Mouse (Mus musculus) left cerebral cortex, postnatal 4 days (tissue): ENCODE measurements at regions not wholly inside any gene's neighbourhood (a gene's known extent, or its start where the extent isn't known, plus 50 kb on each side); places are given as distances from the start of the nearest gene placed in this dataset.

ENCODE experiments used
- DNase-seq: peaks from one replicate; pipeline ENCODE4 v3.0.0-alpha.2; 2022
- intact Hi-C: fragments of 180-260 bp; cut with DNase I; formaldehyde crosslinking; loops from one replicate; pipeline ENCODE4 v1.15.1; 2025

DNA sequence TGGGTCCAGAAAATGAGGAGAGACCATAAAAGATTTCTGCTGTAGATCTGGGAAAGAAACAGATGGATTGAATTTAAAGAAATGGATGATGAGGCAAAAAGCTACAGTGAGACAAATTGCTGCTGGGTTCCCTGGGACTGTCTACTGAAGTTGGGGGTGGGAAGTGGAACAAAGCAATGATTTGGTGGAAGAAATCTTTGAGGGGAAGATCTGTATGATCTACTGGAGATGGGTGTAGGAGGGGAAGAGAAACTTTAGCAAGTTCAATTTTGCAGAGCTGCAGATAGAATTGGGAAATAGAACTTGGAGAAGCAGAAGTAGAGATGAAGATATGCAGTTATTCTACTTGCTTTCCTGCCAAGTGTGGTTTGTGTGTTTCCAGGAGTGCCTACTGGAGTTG lies 5478.8 kb downstream of the 9330182O14Rik start:
- intact Hi-C loops, result no loop called here
- DNase-seq, result no peak

DNA sequence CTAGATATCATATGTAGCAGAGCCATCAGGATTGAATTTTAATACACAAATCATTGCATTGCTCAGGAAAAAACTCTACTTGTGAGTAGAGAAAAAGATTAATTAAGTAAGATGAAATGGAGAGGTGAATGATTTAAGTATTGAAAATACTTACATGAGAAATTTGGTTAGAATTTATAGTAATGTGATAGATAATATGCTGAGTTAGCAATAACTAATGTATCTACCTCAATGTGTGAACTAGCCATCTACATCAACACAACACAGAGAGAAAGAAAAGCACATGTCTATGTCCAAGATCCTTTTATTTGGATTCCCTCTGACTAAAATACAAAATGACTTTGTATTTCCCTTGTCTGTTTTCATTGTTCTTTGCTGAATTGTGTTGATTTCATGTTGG lies 5512.1 kb downstream of the 9330182O14Rik start:
- DNase-seq, result no peak
- intact Hi-C loops, result no loop called here

DNA sequence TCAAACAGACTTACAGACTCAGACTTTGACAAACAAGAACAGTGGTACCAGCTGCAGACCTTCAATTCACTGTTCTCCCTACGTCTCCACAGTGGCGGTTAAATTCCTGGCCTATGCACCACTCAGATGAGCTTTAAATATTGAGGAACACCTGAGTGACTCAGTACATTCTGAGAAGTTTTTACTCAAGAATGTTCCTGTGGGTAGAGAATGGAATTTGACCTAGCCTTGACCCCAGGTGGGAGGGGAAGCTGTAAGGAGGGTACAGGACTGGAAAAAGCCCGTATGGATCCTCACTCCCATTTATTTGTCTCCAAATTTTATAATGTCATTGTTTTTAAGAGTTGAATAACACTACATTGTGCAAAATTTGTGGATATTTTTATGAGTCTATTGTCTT lies 5529.4 kb downstream of the 9330182O14Rik start:
- no peak for DNase-seq
- intact Hi-C loops, result no loop called here

DNA sequence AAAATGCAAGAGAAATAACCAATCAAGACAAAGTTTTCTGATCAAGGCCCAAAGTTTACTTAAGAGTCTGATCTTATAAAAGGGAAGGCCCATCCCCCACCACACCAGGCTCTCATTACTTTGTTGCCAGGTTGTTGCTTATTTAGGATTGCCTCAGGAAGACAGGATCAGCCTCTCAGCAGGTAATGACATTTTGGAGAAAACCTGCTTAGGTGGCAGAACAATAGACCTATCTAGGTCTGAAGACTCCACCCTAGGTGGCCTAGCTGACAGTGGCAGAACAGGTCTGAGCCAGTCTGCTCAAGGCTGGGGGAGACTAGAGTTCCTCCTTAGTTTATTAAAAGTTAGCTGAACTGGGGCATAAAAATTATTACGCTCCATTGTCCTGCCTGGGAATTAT lies 5555.3 kb downstream of the 9330182O14Rik start:
- intact Hi-C loops, result no loop called here
- no peak for DNase-seq

DNA sequence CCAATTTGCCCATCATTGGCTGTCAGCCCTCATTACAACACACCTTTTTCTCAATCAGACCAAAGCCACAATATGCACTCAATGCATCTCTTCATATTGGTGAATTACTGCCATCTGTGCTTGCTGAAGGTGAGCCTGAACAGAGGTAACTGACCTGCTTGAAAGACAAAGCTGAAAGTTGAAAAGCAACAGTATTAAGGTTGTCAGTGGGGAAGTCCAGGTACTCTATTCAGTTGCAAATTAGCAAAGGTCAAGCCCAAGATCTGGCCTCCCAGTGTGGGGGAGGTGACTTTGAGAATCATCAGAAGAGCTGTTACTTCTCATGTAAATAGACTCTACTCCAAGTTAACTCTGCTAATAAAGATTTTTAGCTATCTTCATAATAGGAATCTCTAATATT lies 5555.9 kb downstream of the 9330182O14Rik start:
- DNase-seq, result no peak
- intact Hi-C loops, result no loop called here

DNA sequence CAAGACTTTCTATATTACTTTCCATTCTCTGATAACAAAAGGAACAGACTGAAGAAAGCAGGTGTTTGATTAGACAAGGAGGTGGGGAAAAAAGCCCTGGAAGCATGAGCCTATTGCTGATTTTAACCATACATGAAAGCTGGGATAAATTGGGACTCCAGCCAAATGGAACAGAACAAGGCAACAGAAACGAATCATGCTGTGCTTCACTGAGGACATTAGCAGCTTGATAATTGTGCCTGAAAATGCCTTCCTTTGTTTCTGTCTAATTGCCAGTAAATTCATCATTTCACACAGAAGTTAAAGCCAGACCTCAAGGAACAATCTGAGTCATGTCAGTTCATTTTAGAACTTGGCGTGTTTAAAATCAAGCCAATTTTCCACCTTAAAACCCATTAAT lies 5576.9 kb downstream of the 9330182O14Rik start:
- DNase-seq, result peak; percentile 39
- intact Hi-C loops, result no loop called here

DNA sequence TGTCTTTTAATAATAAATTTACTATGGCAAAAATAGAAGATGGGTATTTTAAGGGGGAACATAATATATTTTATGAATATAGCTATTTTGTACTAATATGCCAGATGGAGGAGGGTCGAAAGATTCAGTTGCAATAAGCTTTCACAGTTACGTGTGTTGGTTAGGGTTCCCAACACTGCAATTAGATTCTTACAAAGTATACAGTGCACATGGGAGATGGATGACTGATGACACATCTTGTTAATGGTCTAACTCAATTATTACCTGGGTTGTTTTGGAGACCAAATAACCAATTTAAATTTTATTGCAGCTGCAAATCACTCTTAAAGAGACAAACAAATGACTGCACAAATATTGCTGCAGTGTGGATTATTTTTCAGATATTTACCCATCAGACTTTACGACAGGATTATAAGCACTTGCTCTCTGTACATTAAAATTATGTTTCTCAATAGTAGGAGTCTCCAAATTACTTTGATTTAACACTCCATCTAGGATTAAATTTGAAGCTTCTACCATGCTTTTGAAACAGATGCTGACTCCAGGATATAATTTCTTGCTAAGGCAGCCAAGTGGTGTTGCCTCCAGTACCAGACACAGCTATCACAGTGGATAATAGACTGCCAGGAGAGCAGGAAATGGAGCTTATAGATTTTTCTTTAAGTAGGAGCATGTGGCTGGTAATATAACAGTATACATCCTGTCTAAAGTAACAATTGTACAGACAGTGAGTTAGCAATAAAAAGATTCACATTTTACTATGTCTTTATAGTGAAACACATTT lies 5596.4 kb downstream of the 9330182O14Rik start:
- intact Hi-C loops, result no loop called here
- no peak for DNase-seq

DNA sequence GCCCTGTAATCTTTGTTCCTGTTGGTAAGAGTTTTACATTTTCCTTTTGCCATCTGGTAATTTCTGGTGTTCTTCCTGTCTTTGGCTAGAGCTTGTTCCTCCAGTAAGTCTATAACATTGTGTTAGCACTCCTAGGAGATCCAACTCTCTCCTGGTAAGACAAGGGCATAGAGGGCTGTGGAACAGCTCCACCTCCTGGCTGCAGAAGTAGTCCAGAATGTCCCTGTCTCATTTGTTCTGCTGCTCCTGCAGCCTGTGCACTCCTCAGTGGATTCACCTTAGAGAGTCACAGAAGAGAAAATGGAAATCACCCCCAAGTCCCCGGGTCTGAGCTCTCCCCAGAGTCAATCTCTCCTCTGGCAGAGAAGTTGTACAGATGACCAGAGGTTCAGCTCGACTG lies 5629.1 kb downstream of the 9330182O14Rik start:
- intact Hi-C loops, result no loop called here
- peak; percentile 24 for DNase-seq
